Mouse (Mus musculus) neural tube, embryonic 11.5 days (tissue): ENCODE measurements at regions not wholly inside any gene's neighbourhood (a gene's known extent, or its start where the extent isn't known, plus 50 kb on each side); places are given as distances from the start of the nearest gene placed in this dataset.

Experiments used
- ATAC-seq: fragments of 200-750 bp; cut with Nextera tagmentation; 2 replicates; pipeline ENCODE4 v1.8.0; 2017; ENCODE audit warnings: moderate number of reproducible peaks, mild to moderate bottlenecking, moderate TSS enrichment, moderate library complexity; ENCODE audit not compliant: insufficient read depth, low FRiP score, low TSS enrichment
- DNase-seq: peaks from one replicate; pipeline ENCODE4 v3.0.0-alpha.2; 2015; ENCODE audit warnings: low spot score
- H3K27ac ChIP-seq: fragments of 300-500 bp; sonication (generic); 2 replicates; pipeline ENCODE4 v1.5.1; 2014; ENCODE audit warnings: low read depth, mild to moderate bottlenecking, low read length
- H3K27me3 ChIP-seq: fragments of 300-500 bp; sonication (generic); 2 replicates; pipeline ENCODE4 v1.6.1; 2014; ENCODE audit warnings: mild to moderate bottlenecking, low read length, mixed read lengths; ENCODE audit not compliant: control insufficient read depth, insufficient read depth
- H3K36me3 ChIP-seq: fragments of 300-500 bp; sonication (generic); 2 replicates; pipeline ENCODE4 v1.6.1; 2014; ENCODE audit warnings: mild to moderate bottlenecking, low read length, moderate library complexity, mixed read lengths; ENCODE audit not compliant: control insufficient read depth, insufficient read depth
- H3K4me1 ChIP-seq: fragments of 300-500 bp; sonication (generic); 2 replicates; pipeline ENCODE4 v1.6.1; 2014; ENCODE audit warnings: low read length, mixed read lengths; ENCODE audit not compliant: control insufficient read depth, insufficient read depth
- H3K4me2 ChIP-seq: fragments of 300-500 bp; sonication (generic); 2 replicates; pipeline ENCODE4 v1.6.1; 2014; ENCODE audit warnings: low read depth, mild to moderate bottlenecking, moderate library complexity
- H3K4me3 ChIP-seq: fragments of 300-500 bp; sonication (generic); 2 replicates; pipeline ENCODE4 v1.5.1; 2014; ENCODE audit warnings: low read depth, low read length
- H3K9ac ChIP-seq: fragments of 300-500 bp; sonication (generic); 2 replicates; pipeline ENCODE4 v1.6.1; 2014; ENCODE audit warnings: mild to moderate bottlenecking, low read length
- H3K9me3 ChIP-seq: fragments of 300-500 bp; sonication (generic); 2 replicates; pipeline ENCODE4 v1.6.1; 2016; ENCODE audit warnings: low read length; ENCODE audit not compliant: control insufficient read depth
- WGBS: fragments of 180-500 bp; shearing (Covaris S2); extraction: QIAGEN DNeasy Blood & Tissue Kit; methylation state at CpG from one replicate; pipeline ENCODE4 v1.1.7; 2014; 5-methylcytosine and 5-hydroxymethylcytosine counted together

DNA sequence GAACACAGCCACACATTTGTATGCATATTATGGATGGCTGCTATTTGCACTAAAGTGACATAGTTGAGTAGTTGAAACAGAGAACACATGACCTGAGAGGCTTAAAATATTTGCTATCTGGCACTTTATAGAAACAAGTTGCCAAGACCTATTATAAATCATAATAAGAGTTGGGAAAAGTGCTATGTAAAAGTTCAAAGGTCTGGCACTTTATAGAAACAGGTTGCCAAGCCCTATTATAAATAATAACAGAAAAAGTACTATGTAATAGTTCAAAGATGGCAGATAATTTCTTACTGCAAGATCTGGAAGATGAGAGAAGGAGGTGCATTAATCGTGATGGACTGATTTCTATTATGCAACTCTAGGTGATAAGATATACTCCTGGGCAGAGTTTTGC lies 320.2 kb downstream of the Tfap2b start:
- Histone ChIP-seq H3K4me2 (no peak overlapping the region), H3K27me3 (no peaks in the 10 kb centered on the region), H3K9ac (no peak overlapping the region), H3K36me3 (no peaks in the 10 kb centered on the region), H3K9me3 (no peaks in the 10 kb centered on the region), H3K4me1 (no peaks in the 10 kb centered on the region), H3K27ac (no peak overlapping the region), H3K4me3 (no peak overlapping the region)
- DNase-seq (no peak), ATAC-seq (no peak)
- 87% methylated on average over 1 of the region's 1 CpGs for WGBS

DNA sequence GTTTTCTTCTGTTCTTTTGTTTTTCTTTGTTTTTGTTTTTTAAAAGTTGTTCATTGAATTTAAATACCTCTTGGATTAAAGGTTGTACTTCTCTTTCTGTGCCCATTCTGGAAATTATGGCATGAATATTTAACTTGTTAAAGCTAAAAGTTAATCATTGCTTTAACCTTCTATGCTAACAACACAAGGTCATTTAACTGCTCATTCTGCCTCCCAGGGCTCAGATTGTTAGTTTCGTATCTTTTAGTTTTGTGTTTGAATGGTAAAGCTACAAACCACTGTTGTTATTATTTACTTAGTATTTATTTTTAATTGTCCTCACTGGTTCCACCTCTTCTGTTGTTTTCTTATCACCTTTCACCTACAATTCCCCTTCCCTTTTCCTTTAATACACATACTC lies 322.7 kb downstream of the Tfap2b start:
- Histone ChIP-seq H3K36me3 (no peaks in the 10 kb centered on the region), H3K4me3 (no peak overlapping the region), H3K4me1 (no peaks in the 10 kb centered on the region), H3K9me3 (no peaks in the 10 kb centered on the region), H3K9ac (no peak overlapping the region), H3K27me3 (no peaks in the 10 kb centered on the region), H3K27ac (no peak overlapping the region), H3K4me2 (no peak overlapping the region)
- DNase-seq (no peak), ATAC-seq (no peak)
- WGBS, result 66% methylated on average over 1 of the region's 1 CpGs

DNA sequence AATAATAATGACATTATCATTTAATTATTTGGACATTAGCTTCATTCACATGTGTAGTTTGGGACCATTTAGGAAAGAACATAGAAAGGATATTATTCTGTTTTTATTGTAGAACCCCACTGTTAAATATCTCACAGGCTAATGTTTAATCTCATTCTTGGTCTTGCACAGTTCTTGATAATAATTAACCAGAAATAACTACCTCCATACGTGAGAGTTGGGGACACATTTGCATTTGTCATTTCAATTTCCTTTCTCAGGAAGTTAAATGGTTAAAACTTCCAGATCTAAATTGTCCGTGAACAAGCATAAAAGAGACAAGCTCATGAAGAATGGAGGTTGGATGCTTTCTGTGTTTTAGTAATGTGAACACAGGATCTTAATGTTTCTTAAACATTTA lies 326.3 kb downstream of the Tfap2b start:
- Histone ChIP-seq H3K9ac (no peak overlapping the region), H3K9me3 (no peaks in the 10 kb centered on the region)
- no peak for DNase-seq

DNA sequence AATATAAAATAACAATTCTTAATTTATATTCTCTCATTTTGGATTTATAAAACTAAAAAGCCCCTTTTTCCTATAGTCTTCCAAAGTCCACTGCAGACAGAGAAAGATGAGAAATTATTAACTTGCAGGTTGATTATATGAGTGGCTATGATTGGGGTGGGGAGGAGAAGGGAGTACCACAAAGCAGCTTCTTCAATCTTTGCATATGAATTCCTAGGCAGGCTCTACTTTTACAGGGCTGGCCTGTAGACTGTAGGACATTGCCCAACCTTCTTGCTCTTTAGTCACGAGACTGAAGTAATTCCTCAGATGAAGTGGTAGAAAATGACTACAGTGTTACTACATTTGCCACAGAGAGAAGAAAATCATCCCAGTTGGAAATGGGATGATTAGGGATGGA lies 334.3 kb downstream of the Tfap2b start:
- Histone ChIP-seq H3K27ac (no peak overlapping the region), H3K4me2 (no peak overlapping the region), H3K27me3 (no peaks in the 10 kb centered on the region), H3K4me3 (no peak overlapping the region), H3K4me1 (no peaks in the 10 kb centered on the region), H3K9ac (no peak overlapping the region), H3K36me3 (no peaks in the 10 kb centered on the region), H3K9me3 (no peaks in the 10 kb centered on the region)
- WGBS, result 67% methylated on average over 1 of the region's 1 CpGs
- no peak for DNase-seq
- ATAC-seq, result no peak

More for the DNA sequence above, 326.3 kb downstream of the Tfap2b start:
- no peaks in the 10 kb centered on the region for H3K36me3 ChIP-seq
- H3K4me3 ChIP-seq, result no peak overlapping the region
- WGBS, result 59% methylated on average over 2 of the region's 2 CpGs
- H3K27ac ChIP-seq, result no peak overlapping the region
- no peaks in the 10 kb centered on the region for H3K4me1 ChIP-seq
- ATAC-seq, result no peak
- no peak overlapping the region for H3K4me2 ChIP-seq
- H3K27me3 ChIP-seq, result no peaks in the 10 kb centered on the region

DNA sequence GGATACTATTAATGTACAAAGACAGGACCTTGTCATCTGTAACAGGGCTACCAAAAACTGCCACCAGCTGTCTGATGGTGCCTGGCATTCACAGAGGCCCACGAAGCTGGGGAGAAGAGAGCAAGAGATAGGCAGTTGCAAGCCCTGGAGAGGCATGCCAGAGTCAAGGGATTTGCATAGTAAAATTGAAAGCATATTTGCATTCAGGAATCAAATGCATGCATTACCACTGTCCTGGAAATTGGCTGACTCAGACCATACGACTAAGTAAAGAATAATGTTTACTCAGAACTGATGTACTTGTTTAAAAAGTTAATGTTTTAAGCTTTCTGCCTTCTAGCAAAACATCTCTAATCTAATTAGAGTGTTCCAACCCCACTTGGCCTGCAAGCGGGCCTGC lies 357.0 kb downstream of the Tfap2b start:
- H3K4me1 ChIP-seq, result no peaks in the 10 kb centered on the region
- no peak overlapping the region for H3K27ac ChIP-seq
- no peaks in the 10 kb centered on the region for H3K9me3 ChIP-seq
- ATAC-seq (no peak), DNase-seq (no peak)
- WGBS, result 66% methylated on average over 3 of the region's 3 CpGs
- no peaks in the 10 kb centered on the region for H3K36me3 ChIP-seq
- H3K9ac ChIP-seq, result no peak overlapping the region
- H3K27me3 ChIP-seq, result no peaks in the 10 kb centered on the region
- no peak overlapping the region for H3K4me3 ChIP-seq
- H3K4me2 ChIP-seq, result no peak overlapping the region

DNA sequence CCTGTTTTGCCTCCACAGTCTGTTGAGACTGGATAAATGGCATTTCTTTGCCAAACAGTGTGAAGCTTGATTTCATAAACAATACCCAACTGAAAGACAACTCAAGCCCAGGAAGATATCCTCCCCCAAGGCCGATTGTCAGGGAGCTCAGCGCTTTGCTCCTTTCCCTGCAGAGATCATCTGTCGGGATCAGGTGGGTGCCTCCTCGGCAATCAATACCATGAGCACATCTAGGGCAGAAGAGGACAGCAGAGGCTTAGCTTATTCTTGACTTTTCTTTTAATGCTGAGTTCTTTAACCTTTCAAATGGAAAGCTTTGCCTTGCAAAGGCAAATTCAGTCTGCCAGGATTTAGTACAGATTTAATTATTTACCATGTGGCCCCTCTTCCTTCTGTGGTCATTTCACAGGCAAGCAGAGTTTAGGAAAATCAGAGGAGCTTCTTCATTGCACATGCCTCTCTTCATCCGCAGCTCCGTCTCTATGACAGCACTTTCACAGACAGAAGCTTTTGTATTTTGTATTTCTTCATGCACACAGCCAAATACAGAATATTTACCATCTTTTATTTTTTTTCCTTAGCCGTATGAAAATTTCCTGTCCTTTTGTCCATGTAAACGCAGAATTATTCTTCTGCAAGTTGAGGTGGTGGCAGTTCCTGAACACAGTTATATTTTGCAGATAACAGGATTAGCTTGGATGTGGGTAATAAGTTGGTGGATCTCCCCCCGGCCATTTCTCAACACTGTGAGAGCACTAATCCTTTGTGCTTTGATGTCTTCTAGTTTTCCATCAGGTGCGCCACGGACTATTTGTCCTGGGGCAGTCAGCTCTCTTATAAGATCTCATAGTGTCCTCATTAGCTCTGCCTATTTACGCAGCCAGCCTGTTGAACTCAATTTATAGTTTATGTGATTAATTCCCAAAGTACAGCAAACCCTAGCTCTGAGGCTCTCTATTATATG lies 374.6 kb downstream of the Tfap2b start:
- no peak overlapping the region for H3K9ac ChIP-seq
- DNase-seq, result peak; percentile 10
- H3K4me3 ChIP-seq, result no peak overlapping the region
- no peaks in the 10 kb centered on the region for H3K36me3 ChIP-seq
- no peak for ATAC-seq
- no peak overlapping the region for H3K4me2 ChIP-seq
- 78% methylated on average over 12 of the region's 12 CpGs for WGBS
- no peaks in the 10 kb centered on the region for H3K9me3 ChIP-seq
- H3K4me1 ChIP-seq, result no peaks in the 10 kb centered on the region
- H3K27ac ChIP-seq, result no peak overlapping the region
- no peaks in the 10 kb centered on the region for H3K27me3 ChIP-seq

DNA sequence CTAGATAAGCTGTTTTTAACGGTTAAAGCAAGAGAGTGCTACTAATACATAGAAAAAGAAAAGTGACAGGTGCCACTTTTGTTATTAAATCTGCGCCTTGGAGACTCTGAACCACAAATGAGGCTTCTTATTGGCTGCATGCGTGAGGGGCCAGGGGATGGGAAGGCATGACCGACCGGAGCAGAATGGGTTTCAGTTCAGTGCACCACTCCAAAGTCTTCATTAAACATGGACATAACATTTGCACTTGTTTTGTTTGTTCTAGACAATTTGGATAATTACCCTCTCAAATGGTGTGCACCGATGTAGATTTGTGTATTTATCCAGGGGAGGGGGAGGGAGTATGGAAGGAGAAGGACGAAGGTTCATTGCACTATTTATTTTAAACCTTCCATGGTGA lies 396.8 kb downstream of the Tfap2b start:
- 87% methylated on average over 7 of the region's 7 CpGs for WGBS
- Histone ChIP-seq H3K4me1 (no peaks in the 10 kb centered on the region), H3K9me3 (no peaks in the 10 kb centered on the region), H3K9ac (no peak overlapping the region), H3K4me3 (no peak overlapping the region), H3K36me3 (no peaks in the 10 kb centered on the region), H3K27ac (no peak overlapping the region), H3K27me3 (no peaks in the 10 kb centered on the region), H3K4me2 (no peak overlapping the region)
- DNase-seq, result no peak
- no peak for ATAC-seq

DNA sequence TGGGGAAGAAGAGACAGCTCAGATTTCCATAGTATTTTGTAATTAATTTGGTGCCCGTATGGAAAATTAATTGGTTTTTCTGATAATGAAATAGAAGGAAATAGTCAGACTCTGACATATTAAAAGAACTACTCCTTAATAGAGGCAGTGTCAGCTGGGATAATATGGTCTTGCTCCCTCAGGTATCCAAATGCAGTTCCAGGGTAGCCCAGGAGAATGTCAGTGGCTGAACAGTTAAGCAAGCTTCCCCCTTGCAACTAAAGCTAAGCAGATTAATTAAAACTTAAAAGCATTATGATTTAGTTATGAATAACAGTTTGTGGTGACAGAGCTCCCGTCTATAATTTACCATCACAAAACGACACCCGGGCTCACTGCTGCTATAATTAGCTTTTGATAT lies 407.0 kb downstream of the Tfap2b start:
- Histone ChIP-seq H3K4me3 (no peak overlapping the region), H3K4me1 (no peaks in the 10 kb centered on the region), H3K36me3 (no peaks in the 10 kb centered on the region), H3K27ac (no peak overlapping the region), H3K27me3 (no peaks in the 10 kb centered on the region), H3K9me3 (no peaks in the 10 kb centered on the region), H3K4me2 (no peak overlapping the region), H3K9ac (no peak overlapping the region)
- whole genome bisulfite sequencing, result 77% methylated on average over 4 of the region's 4 CpGs
- ATAC-seq, result no peak
- DNase-seq, result no peak

DNA sequence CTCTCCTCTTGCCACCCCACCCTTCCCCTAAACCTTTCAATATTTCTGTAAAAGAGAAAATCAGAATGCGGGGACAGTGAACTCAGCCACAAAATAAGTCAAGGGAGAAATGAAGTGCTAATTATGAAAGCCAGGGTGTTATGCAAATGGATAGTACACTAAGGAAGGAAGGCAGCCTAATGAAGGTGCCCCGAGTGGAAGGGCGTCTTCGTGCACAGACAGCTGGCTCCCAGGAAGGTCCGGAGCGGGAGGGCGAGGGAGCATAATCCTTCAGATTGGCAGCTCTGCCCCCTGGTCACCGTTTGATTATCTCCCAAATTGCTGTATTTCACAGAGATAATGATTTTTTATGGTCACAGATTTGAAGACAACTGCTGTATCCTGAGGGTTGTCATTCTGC lies 430.4 kb downstream of the Tfap2b start:
- H3K27ac ChIP-seq, result no peak overlapping the region
- no peak overlapping the region for H3K4me2 ChIP-seq
- ATAC-seq (no peak), DNase-seq (no peak)
- H3K27me3 ChIP-seq, result no peaks in the 10 kb centered on the region
- WGBS, result 83% methylated on average over 8 of the region's 8 CpGs
- H3K9me3 ChIP-seq, result no peaks in the 10 kb centered on the region
- no peak overlapping the region for H3K4me3 ChIP-seq
- H3K36me3 ChIP-seq, result no peaks in the 10 kb centered on the region
- H3K4me1 ChIP-seq, result no peaks in the 10 kb centered on the region
- no peak overlapping the region for H3K9ac ChIP-seq
